In the genomic region with DNA sequence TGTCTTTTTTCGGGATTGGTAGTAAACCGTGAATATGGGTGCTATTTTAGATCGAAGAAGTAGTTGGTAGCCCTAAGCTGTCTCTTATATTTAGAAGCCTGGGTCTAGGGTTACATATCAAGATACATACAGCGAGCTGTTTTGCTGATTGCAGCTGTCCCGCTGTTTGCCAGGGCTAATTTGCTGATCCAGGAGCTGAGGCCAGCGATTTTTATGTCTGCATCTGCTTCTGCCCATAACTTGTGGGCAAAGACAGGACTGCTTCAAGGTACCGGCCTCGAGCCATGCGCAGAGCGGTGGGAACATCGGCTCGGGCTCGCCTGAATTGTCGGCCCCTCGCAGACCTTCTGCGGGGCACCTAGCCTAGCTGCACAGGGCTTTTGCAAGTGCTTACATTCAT, we compare ENCODE assay signal across 37 mouse cellular contexts. TPM values are rescaled to one million over a fixed set of nuclear protein-coding genes. Genes with fewer than 3 reads are reported as not detected.
DNase-seq lines count a peak whose midpoint lies in the region; ATAC-seq and TF ChIP-seq lines count a peak whose summit lies in the region.
"Had no signal": no experiment of that assay in that cellular context is flagged by ENCODE, and none has a peak within 500 bp of the region (broad histone marks: within the 10 kb centered on the region; RNA-seq: fewer than 3 reads in every experiment).

No protein-coding gene starts in this region.

- intact Hi-C loops in gastrocnemius, adult 2 months (cut with DNase I): loop anchor here (2.0 to 10.0 kb wide), 2 partner anchors 46 to 388 kb away; a partner anchor contains a TSS
- intact Hi-C loops in gastrocnemius, postnatal 36 days (cut with DNase I): loop anchor here (2.0 kb wide), 1 partner anchor 386 kb away; a partner anchor contains a TSS

- H3K9ac ChIP-seq in hindbrain, embryonic 14.5 days: no peak overlapping the region
- H3K9ac ChIP-seq in hindbrain, postnatal 0 days (replicated peaks; ENCODE audit: low read length): no peak overlapping the region
- no peak overlapping the region for H3K9ac ChIP-seq in heart, embryonic 12.5 days
- H3K9ac ChIP-seq: liver, embryonic 15.5 days; lung, embryonic 14.5 days; midbrain, embryonic 12.5 days had no signal

- peak overlapping the region; percentile 32; the same call in 1 of the 2 replicates for H3K27ac ChIP-seq in hindbrain, embryonic 14.5 days
- no peak overlapping the region for H3K27ac ChIP-seq in hindbrain, postnatal 0 days
- peak overlapping the region; percentile 97 for H3K27ac ChIP-seq in gastrocnemius, adult 2 months
- no peak overlapping the region for H3K27ac ChIP-seq in heart, embryonic 12.5 days (ENCODE audit: poor library complexity, severe bottlenecking)
- H3K27ac ChIP-seq: heart, adult 2 months; liver, embryonic 15.5 days; midbrain, embryonic 12.5 days; stomach, postnatal 0 days had no signal

- ATAC-seq in hindbrain, embryonic 14.5 days (ENCODE audit: low FRiP score): no peak
- no peak for ATAC-seq in hindbrain, postnatal 0 days
- ATAC-seq in cerebellum, adult (ENCODE audit: insufficient number of reproducible peaks, low FRiP score, low TSS enrichment): no peak
- ATAC-seq in heart, embryonic 12.5 days (ENCODE audit: insufficient number of reproducible peaks, low FRiP score): no peak
- ATAC-seq: forebrain, embryonic 14.5 days; intestine, postnatal 0 days had no signal

- DNase-seq in hindbrain, embryonic 14.5 days (ENCODE audit: low spot score): no peak
- no peak for DNase-seq in hindbrain, postnatal 0 days (ENCODE audit: low spot score)
- DNase-seq in gastrocnemius, adult 2 months: peak; percentile 89
- peak; percentile 49 for DNase-seq in gastrocnemius, postnatal 36 days
- no peak for DNase-seq in left cerebral cortex, adult 11 months (ENCODE audit: low spot score)
- DNase-seq: adrenal gland, postnatal 14 days; cerebellum, adult 11-12 months; cerebellum, postnatal 14 days; heart, adult 2 months; heart, postnatal 14 days; kidney, adult 9 months; kidney, postnatal 10 days; layer of hippocampus, adult 9-11 months; lung, embryonic 14.5 days; lung, postnatal 14 days; right cerebral cortex, postnatal 25 days; spleen, adult 18-20 months; thymus, adult 18-20 months; thymus, postnatal 25 days had no signal

- H3K4me2 ChIP-seq in hindbrain, embryonic 14.5 days (replicated peaks): no peak overlapping the region
- H3K4me2 ChIP-seq in hindbrain, postnatal 0 days (ENCODE audit: low read depth, low read length): no peak overlapping the region
- peak overlapping the region; percentile 75 for H3K4me2 ChIP-seq in myocyte (ENCODE audit: low read depth)
- H3K4me2 ChIP-seq in heart, embryonic 12.5 days: no peak overlapping the region
- H3K4me2 ChIP-seq: liver, embryonic 15.5 days; lung, embryonic 14.5 days; midbrain, embryonic 12.5 days had no signal

- no peaks in the 10 kb centered on the region for H3K4me1 ChIP-seq in hindbrain, embryonic 14.5 days (replicated peaks; ENCODE audit: control insufficient read depth, insufficient read depth, low read length)
- no peaks in the 10 kb centered on the region for H3K4me1 ChIP-seq in hindbrain, postnatal 0 days (ENCODE audit: insufficient read depth, low read length)
- no peaks in the 10 kb centered on the region for H3K4me1 ChIP-seq in heart, embryonic 12.5 days (replicated peaks)

- TF ChIP-seq POLR2A in myocyte (IDR thresholded peaks at IDR 0.05; ENCODE audit: insufficient read length, low read depth): peak; percentile 43

- no peaks in the 10 kb centered on the region for H3K9me3 ChIP-seq in hindbrain, embryonic 14.5 days (ENCODE audit: control insufficient read depth, low read length)
- no peaks in the 10 kb centered on the region for H3K9me3 ChIP-seq in hindbrain, postnatal 0 days (ENCODE audit: low read length)
- H3K9me3 ChIP-seq in heart, embryonic 12.5 days (replicated peaks): 0 out of 2 replicates have a peak, but pooled peaks cover 5% of the 10 kb centered on the region
- H3K9me3 ChIP-seq: liver, embryonic 15.5 days; midbrain, embryonic 12.5 days had no signal

- no peak for TF ChIP-seq CTCF in hindbrain, postnatal 0 days (IDR thresholded peaks at IDR 0.05; ENCODE audit: low read depth)
- TF ChIP-seq CTCF in gastrocnemius, adult 2 months (IDR thresholded peaks at IDR 0.05): no peak

- H3K27me3 ChIP-seq in hindbrain, embryonic 14.5 days (ENCODE audit: control insufficient read depth, insufficient read depth, low read length): no peaks in the 10 kb centered on the region; the same call in 1 of the 2 replicates
- no peaks in the 10 kb centered on the region for H3K27me3 ChIP-seq in hindbrain, postnatal 0 days (ENCODE audit: insufficient read depth, low read length)
- peaks cover 5% of the 10 kb centered on the region for H3K27me3 ChIP-seq in myocyte (ENCODE audit: control insufficient read depth, insufficient read depth, insufficient read length)
- H3K27me3 ChIP-seq in heart, embryonic 12.5 days (replicated peaks): 0 out of 2 replicates have a peak, but pooled peaks cover 15% of the 10 kb centered on the region

- WGBS in hindbrain, embryonic 14.5 days: 62% methylated on average over 16 of the region's 16 CpGs
- 50% methylated on average over 16 of the region's 16 CpGs for WGBS in hindbrain, postnatal 0 days
- WGBS in heart, embryonic 12.5 days: 66% methylated on average over 16 of the region's 16 CpGs

- no peak overlapping the region for H3ac ChIP-seq in myocyte (ENCODE audit: control insufficient read depth, insufficient read length)

- no peak overlapping the region for H3K4me3 ChIP-seq in hindbrain, embryonic 14.5 days (replicated peaks; ENCODE audit: low read length)
- no peak overlapping the region for H3K4me3 ChIP-seq in hindbrain, postnatal 0 days (ENCODE audit: low read length)
- H3K4me3 ChIP-seq in gastrocnemius, adult 2 months: peak overlapping the region; percentile 72
- no peak overlapping the region for H3K4me3 ChIP-seq in myocyte
- no peak overlapping the region for H3K4me3 ChIP-seq in heart, embryonic 12.5 days
- H3K4me3 ChIP-seq: heart, adult 2 months; liver, embryonic 15.5 days; midbrain, embryonic 12.5 days had no signal

- H3K79me2 ChIP-seq in myocyte (ENCODE audit: control insufficient read depth, insufficient read depth): no peaks in the 10 kb centered on the region

- H3K36me3 ChIP-seq in hindbrain, embryonic 14.5 days (replicated peaks; ENCODE audit: control insufficient read depth, insufficient read depth): no peaks in the 10 kb centered on the region
- no peaks in the 10 kb centered on the region for H3K36me3 ChIP-seq in hindbrain, postnatal 0 days (ENCODE audit: insufficient read depth, low read length)
- H3K36me3 ChIP-seq in myocyte (ENCODE audit: control insufficient read depth, insufficient read depth): no peaks in the 10 kb centered on the region
- H3K36me3 ChIP-seq in heart, embryonic 12.5 days: no peaks in the 10 kb centered on the region
- H3K36me3 ChIP-seq: liver, embryonic 15.5 days; midbrain, embryonic 12.5 days had no signal

TF ChIP-seq in myocyte, 11 proteins besides CTCF, POLR2A, EP300 and RAD21:
- peak; percentile 85 to 97 (median 96) for TF ChIP-seq MYOD1 (IDR thresholded peaks at IDR 0.05; ENCODE audit: control insufficient read depth in 1 of 3, insufficient read length in 2 of 3, low read depth in 2 of 3)
- TF ChIP-seq REST (IDR thresholded peaks at IDR 0.05; ENCODE audit: insufficient read depth, insufficient read length): no peak
- peak; percentile 28 to 81 (median 77) for TF ChIP-seq MYOG (IDR thresholded peaks at IDR 0.05; ENCODE audit: control insufficient read depth in 1 of 3, insufficient read depth in 1 of 3, insufficient read length in 2 of 3, low read depth in 2 of 3)
- TF ChIP-seq TCF12 (IDR thresholded peaks at IDR 0.05; ENCODE audit: insufficient read depth, poor library complexity, severe bottlenecking): peak; percentile 66

RNA-seq across cellular contexts. Expression of a gene that starts 12.2 kb away (rescaled TPM):
- polyA plus RNA-seq in hindbrain, embryonic 14.5 days (2014; fragmentation: Nextera tagmentation; extraction: Ambion mirVana): 45.6 and 47.7 TPM in 2 replicates
- total RNA-seq in hindbrain, postnatal 0 days (2014; rRNA removed): 48.9 and 51.0 TPM in 2 replicates
- polyA plus RNA-seq in hindbrain, postnatal 0 days (2015; fragmentation: Nextera tagmentation; extraction: Ambion mirVana): 46.7 and 47.1 TPM in 2 replicates
- 10 to 100 TPM; 11.0 to 11.1 TPM for total RNA-seq in gastrocnemius, adult 2 months (2021)
- total RNA-seq in gastrocnemius, postnatal 36 days (2021): 10 to 100 TPM in 1 of 2 experiments, 1 to 10 TPM in 1; 9.5 to 12.6 TPM
- 32.2 TPM for polyA plus RNA-seq in myocyte (2012; fragmentation: generic; extraction: Trizol)
- polyA plus RNA-seq in heart, embryonic 12.5 days (2016; fragmentation: Nextera tagmentation; extraction: Ambion mirVana): 52.2 and 54.9 TPM in 2 replicates

RNA-seq across cellular contexts. Expression of a gene that starts 46.6 kb away (rescaled TPM):
- not detected in 2 replicates for polyA plus RNA-seq in hindbrain, embryonic 14.5 days (2014; fragmentation: Nextera tagmentation; extraction: Ambion mirVana)
- not detected in 2 replicates for total RNA-seq in hindbrain, postnatal 0 days (2014; rRNA removed)
- not detected in 2 replicates for polyA plus RNA-seq in hindbrain, postnatal 0 days (2015; fragmentation: Nextera tagmentation; extraction: Ambion mirVana)
- 100 to 1,000 TPM; 102 to 138 TPM for total RNA-seq in gastrocnemius, adult 2 months (2021)
- total RNA-seq in gastrocnemius, postnatal 36 days (2021): 100 to 1,000 TPM; 103 to 120 TPM
- 0.04 TPM for polyA plus RNA-seq in myocyte (2012; fragmentation: generic; extraction: Trizol)
- polyA plus RNA-seq in heart, embryonic 12.5 days (2016; fragmentation: Nextera tagmentation; extraction: Ambion mirVana): not detected in 2 replicates
- total RNA-seq: adrenal gland, postnatal 14 days; heart, adult 2 months; heart, postnatal 14 days; left cerebral cortex, adult 18-20 months; left cerebral cortex, postnatal 25 days; liver, adult 2 months; midbrain, postnatal 0 days; neutrophil, adult 5-6 weeks had no signal
- polyA plus RNA-seq: cortical plate, adult 2 months; forebrain, embryonic 14.5 days; frontal cortex, adult 2 months; heart, adult 2 months; heart, embryonic 14.5 days; hindbrain, embryonic 11.5 days; intestine, postnatal 0 days; large intestine, adult 2 months; liver, adult 2 months; liver, embryonic 15.5 days; midbrain, embryonic 12.5 days; midbrain, postnatal 0 days; stomach, postnatal 0 days had no signal

Comparison
In these comparisons a context has a peak if more than half of its experiments do, and no peak if none do; other contexts are left out.
1. H3K27ac ChIP-seq: peak in hindbrain, embryonic 14.5 days (single experiment) and gastrocnemius, adult 2 months (single experiment); none in hindbrain, postnatal 0 days (single experiment) and heart, embryonic 12.5 days (single experiment).
2. DNase-seq: peak in gastrocnemius, adult 2 months (single experiment) and gastrocnemius, postnatal 36 days (2 of 2); none in hindbrain, embryonic 14.5 days (single experiment), hindbrain, postnatal 0 days (single experiment) and left cerebral cortex, adult 11 months (single experiment).